Mouse (Mus musculus) macrophage (primary cell): ENCODE measurements around the gene Tmem208. TPM values are rescaled to one million over a fixed set of nuclear protein-coding genes. Genes with fewer than 3 reads are reported as not detected.
"Not testable (repeated sequence)": the region's sequence is repeated elsewhere in the genome, so short reads cannot be mapped to it uniquely, and the experiment has no call there.

Source experiments
- H3K27ac ChIP-seq: fragments of 350-480 bp; formaldehyde crosslinking; 2 replicates; pipeline ENCODE4 v1.9.0; 2021
- H3K36me3 ChIP-seq: fragments of 350-480 bp; formaldehyde crosslinking; 2 replicates; pipeline ENCODE4 v1.9.0; 2021; ENCODE audit errors: inconsistent target
- H3K4me3 ChIP-seq: fragments of 350-480 bp; formaldehyde crosslinking; 2 replicates; pipeline ENCODE4 v1.9.0; 2021; ENCODE audit errors: inconsistent target
- H3K79me2 ChIP-seq: fragments of 350-480 bp; formaldehyde crosslinking; 2 replicates; pipeline ENCODE4 v1.9.0; 2021; ENCODE audit errors: inconsistent target
- WGBS: methylation state at CpG from one replicate; pipeline ENCODE4 v1.1.7; 2026; ENCODE audit warnings: inconsistent platforms; ENCODE audit not compliant: missing documents; 5-methylcytosine and 5-hydroxymethylcytosine counted together
- polyA plus RNA-seq: library from polyadenylated mRNA; stranded (reverse); fragments of 250-400 nt; gene quantifications from 3 replicates; pipeline ENCODE4 v1.2.4, GENCODE M21; 2018; ENCODE audit warnings: inconsistent platforms
- total RNA-seq, 78 experiments: library from RNA; depleted of rRNA; stranded (reverse); fragments of 250-400 nt; gene quantifications; 1 replicate in 9 of 78; 2 replicates in 24 of 78; 3 replicates in 43 of 78; 4 replicates in 2 of 78; pipeline ENCODE4 v1.2.4; 2018; ENCODE audit warnings: inconsistent platforms in 56 of 78

The Tmem208 gene
- 10 to 100 TPM; 14.6 to 58.3 (median 34.2) TPM for total RNA-seq (2018; cell fraction: chromatin; rRNA removed)
- total RNA-seq (2018; cell fraction: cytosol; rRNA removed), result 10 to 100 TPM; 31.0 to 53.6 (median 47.2) TPM
- 10 to 100 TPM; 26.1 to 78.9 (median 46.8) TPM for total RNA-seq (2018; cell fraction: nucleus; rRNA removed)
- polyA plus RNA-seq, result 19.5 to 78.9 TPM (median 58.8 TPM) in 3 replicates

DNA sequence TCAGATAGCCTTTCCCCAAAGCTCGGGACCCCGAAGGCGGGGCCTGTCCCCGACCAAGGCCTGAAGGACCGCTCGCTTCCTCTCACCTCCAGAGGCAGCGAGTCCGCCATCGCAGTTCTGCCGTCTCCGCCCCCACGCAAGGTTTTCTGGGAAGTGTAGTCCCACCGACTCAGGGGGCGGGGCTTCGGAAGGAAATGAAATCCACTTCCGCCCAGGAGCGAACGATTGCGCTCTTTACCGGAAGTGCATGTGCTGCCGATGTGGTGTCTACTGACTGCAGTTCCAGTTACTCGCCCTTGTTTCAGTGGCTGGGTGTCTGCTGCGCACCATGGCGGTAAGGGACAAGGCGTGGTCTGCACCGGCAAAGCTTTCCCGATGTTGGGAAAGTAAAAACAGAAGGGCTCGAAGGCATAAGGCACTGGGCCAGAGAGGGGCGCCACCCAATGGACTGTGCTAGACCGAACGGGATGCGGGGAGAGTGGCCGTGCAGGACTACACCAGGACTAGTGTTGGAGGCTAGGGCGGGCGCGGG, at the start of gene Tmem208, which contains the start of gene Lrrc29:
TSS of gene Tmem208 (plus strand) at position 214 of the 532 bp plus-strand sequence.
TSS of gene Lrrc29 (minus strand) at position 138 of the 532 bp plus-strand sequence.
- Histone ChIP-seq H3K36me3 (peaks cover 39% of the 10 kb centered on the region), H3K4me3 (peak within 1 kb of the TSS; percentile 92), H3K27ac (peak within 1 kb of the TSS; percentile 83), H3K79me2 (peaks cover 30% of the 10 kb centered on the region)
- 1% methylated on average over 36 of the region's 36 CpGs for WGBS

- H3K4me3 ChIP-seq, result no peak overlapping the region
- 4% methylated on average over 26 of the region's 28 CpGs for WGBS
- H3K79me2 ChIP-seq, result no peaks in the 10 kb centered on the region
- H3K36me3 ChIP-seq, result no peaks in the 10 kb centered on the region
- no peak overlapping the region for H3K27ac ChIP-seq
Measured at GRCm38 (mm10) chr8:105278911-105279334, 47.2 kb upstream of the Tmem208 start.

GRCm38 (mm10) chr8:105280567-105280966, 45.6 kb upstream of the Tmem208 start:
- Histone ChIP-seq H3K79me2 (no peaks in the 10 kb centered on the region), H3K4me3 (no peak overlapping the region), H3K36me3 (no peaks in the 10 kb centered on the region), H3K27ac (no peak overlapping the region)
- WGBS, result 71% methylated on average over 3 of the region's 3 CpGs

GRCm38 (mm10) chr8:105281821-105282220, 44.3 kb upstream of the Tmem208 start:
- 96% methylated on average over 12 of the region's 12 CpGs for WGBS
- Histone ChIP-seq H3K36me3 (no peaks in the 10 kb centered on the region), H3K27ac (no peak overlapping the region), H3K79me2 (no peaks in the 10 kb centered on the region), H3K4me3 (no peak overlapping the region)

DNA sequence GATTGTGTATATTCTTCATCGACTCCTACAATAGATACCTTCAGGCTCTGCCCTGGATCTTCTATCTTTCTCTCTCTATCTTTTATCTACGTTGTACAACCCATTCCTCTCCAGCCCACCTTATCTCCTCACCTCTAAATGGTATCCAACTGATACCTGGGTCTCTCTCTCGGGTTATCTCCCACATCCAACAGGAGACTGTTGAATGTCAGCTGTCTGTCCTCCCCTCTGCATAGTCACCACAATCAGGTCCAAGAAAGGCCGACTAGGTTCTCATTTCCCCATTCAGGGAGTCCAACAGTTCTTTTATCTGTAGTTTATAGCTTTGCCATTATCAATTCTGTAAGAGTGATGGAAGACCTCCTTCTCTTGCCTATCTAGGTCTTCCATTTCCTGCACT, 43.9 kb upstream of the Tmem208 start:
- Histone ChIP-seq H3K27ac (no peak overlapping the region), H3K4me3 (no peak overlapping the region), H3K79me2 (no peaks in the 10 kb centered on the region), H3K36me3 (no peaks in the 10 kb centered on the region)
- 89% methylated on average over 4 of the region's 4 CpGs for WGBS

- H3K36me3 ChIP-seq, result no peaks in the 10 kb centered on the region
- H3K4me3 ChIP-seq, result no peak overlapping the region
- H3K27ac ChIP-seq, result no peak overlapping the region
- H3K79me2 ChIP-seq, result no peaks in the 10 kb centered on the region
- 64% methylated on average over 23 of the region's 23 CpGs for WGBS
Measured at GRCm38 (mm10) chr8:105283074-105283473, 43.1 kb upstream of the Tmem208 start.

DNA sequence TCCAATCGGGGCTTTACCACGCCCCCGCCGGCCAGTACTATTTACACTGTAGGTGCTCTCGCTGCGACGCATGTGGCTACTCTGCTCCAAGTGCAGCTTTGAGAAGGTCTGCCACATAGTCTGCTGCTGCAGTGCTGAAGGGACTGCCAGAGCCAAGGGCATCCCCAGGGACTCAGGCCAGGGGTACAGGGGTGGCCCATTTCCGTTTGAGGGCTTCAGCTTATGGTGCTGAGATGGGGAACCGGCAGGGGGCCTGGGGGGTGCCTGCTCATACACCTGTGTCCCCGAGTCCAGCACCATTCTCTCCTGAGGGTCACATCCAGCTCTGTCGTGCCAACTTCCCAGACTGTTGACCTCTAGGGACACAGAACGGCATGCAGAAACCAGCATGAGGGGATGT, 40.6 kb upstream of the Tmem208 start:
- no peak overlapping the region for H3K27ac ChIP-seq

DNA sequence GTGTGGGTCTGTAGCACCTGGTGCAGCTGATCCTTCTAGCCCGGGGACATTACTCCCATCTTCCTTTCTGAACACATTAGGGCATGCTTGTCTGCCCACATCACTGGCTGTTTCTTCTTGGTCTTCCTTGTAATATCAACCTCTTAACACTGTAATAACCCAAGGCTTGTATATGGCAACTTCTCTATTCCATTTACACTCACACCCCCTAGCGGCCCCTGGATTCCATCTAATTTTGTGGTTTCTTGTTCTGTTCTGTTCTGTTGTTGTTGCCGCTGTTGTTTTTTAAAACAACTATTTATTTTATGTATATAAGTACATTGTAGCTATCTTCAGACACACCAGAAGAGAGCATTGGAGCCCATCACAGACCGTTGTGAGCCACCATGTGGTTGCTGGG, 39.2 kb upstream of the Tmem208 start:
- H3K27ac ChIP-seq, result no peak overlapping the region
- H3K79me2 ChIP-seq, result no peaks in the 10 kb centered on the region
- H3K36me3 ChIP-seq, result no peaks in the 10 kb centered on the region
- 86% methylated on average over 4 of the region's 4 CpGs for WGBS
- no peak overlapping the region for H3K4me3 ChIP-seq

More for the DNA sequence above, 40.6 kb upstream of the Tmem208 start:
- WGBS, result 91% methylated on average over 12 of the region's 12 CpGs
- Histone ChIP-seq H3K79me2 (no peaks in the 10 kb centered on the region), H3K4me3 (no peak overlapping the region), H3K36me3 (no peaks in the 10 kb centered on the region)

- Histone ChIP-seq H3K27ac (no peak overlapping the region), H3K4me3 (no peak overlapping the region), H3K36me3 (no peaks in the 10 kb centered on the region), H3K79me2 (no peaks in the 10 kb centered on the region)
- WGBS, result 88% methylated on average over 5 of the region's 5 CpGs
Measured at GRCm38 (mm10) chr8:105288231-105288630, 37.9 kb upstream of the Tmem208 start.

GRCm38 (mm10) chr8:105288958-105289732, 37.0 kb upstream of the Tmem208 start:
- Histone ChIP-seq H3K79me2 (no peaks in the 10 kb centered on the region), H3K4me3 (peak overlapping the region; percentile 43), H3K36me3 (no peaks in the 10 kb centered on the region), H3K27ac (peak overlapping the region; percentile 32; the same call in 1 of the 2 replicates)
- WGBS, result under 1% methylated on average over 53 of the region's 53 CpGs

- H3K79me2 ChIP-seq, result no peaks in the 10 kb centered on the region
- peak within 1 kb of the TSS; percentile 32; the same call in 1 of the 2 replicates for H3K27ac ChIP-seq
- H3K4me3 ChIP-seq, result peak within 1 kb of the TSS; percentile 43
- 16% methylated on average over 30 of the region's 43 CpGs for WGBS
- H3K36me3 ChIP-seq, result no peaks in the 10 kb centered on the region
Measured at GRCm38 (mm10) chr8:105289805-105290460, 36.2 kb upstream of the Tmem208 start, which contains the start of gene 4931428F04Rik. 4931428F04Rik (minus strand) TSS chr8:105289864.

DNA sequence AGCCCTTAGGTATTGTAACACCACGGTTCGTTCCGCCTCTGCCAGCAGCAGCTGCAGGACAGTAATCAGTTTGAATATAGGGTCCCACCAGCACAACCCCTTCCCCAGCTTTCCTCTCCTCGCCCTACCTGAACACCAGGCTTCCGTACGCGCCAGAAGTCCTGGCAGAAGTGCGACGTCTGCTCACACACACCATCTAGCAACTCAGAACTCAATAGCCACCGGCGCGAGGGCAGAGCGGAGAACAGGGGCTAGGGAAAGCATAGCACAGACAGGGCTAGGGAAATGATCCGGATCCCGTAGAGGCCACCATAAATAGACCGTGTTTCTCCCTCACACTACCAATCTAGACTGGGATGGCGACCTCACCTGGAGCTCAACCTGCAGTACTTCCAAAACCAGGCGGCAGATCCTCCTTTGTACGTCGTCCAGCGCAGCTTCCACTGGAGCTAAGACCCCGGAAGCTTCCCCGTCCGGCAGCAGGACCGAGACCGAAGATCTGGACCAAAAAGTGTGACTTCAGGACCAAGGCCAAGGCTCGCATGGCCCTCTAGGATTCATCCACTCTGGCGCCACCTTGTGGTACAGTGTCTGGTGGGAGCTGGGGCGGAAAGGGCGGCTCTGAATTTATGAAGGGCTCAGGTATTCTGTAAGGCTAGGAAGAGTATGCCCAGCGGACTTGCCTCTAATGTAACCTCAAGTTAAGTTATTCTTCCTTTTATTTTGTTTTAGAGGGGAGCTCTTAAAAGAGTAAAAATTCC, 35.4 kb upstream of the Tmem208 start:
- WGBS, result 33% methylated on average over 31 of the region's 31 CpGs
- no peaks in the 10 kb centered on the region for H3K36me3 ChIP-seq
- no peak overlapping the region for H3K27ac ChIP-seq
- no peak overlapping the region for H3K4me3 ChIP-seq
- no peaks in the 10 kb centered on the region for H3K79me2 ChIP-seq

DNA sequence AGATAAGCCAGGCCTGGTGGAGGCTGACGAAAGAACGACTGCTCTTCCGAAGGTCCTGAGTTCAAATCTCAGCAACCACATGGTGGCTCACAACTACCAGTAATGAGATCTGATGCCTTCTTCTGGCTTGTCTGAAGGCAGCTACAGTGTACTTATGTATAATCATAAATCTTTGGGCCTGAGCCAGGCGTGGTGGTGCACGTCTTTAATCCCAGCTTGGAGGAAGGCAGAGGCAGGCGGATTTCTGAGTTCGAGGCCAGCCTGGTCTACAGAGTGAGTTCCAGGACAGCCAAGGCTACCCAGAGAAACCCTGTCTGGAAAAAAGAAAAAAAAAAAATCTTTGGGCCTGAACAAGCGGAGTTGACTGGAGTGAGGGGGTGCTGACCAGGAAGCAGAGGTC, 34.8 kb upstream of the Tmem208 start:
- H3K4me3 ChIP-seq, H3K27ac ChIP-seq: not testable (repeated sequence)
- WGBS, result 84% methylated on average over 8 of the region's 8 CpGs

GRCm38 (mm10) chr8:105291802-105292201, 34.4 kb upstream of the Tmem208 start:
- not testable (repeated sequence) for H3K36me3 ChIP-seq, H3K4me3 ChIP-seq, H3K27ac ChIP-seq, H3K79me2 ChIP-seq
- WGBS, result 83% methylated on average over 3 of the region's 3 CpGs

More for the DNA sequence above, 34.8 kb upstream of the Tmem208 start:
- not testable (repeated sequence) for H3K36me3 ChIP-seq, H3K79me2 ChIP-seq
